Mouse (Mus musculus) olfactory bulb, adult 2 months (tissue): ENCODE measurements at regions not wholly inside any gene's neighbourhood (a gene's known extent, or its start where the extent isn't known, plus 50 kb on each side); places are given as distances from the start of the nearest gene placed in this dataset.

Experiments
- CTCF ChIP-seq: fragments of 200-500 bp; IDR thresholded peaks from 2 replicates; pipeline ENCODE4 v1.5.1; 2012; ENCODE audit warnings: low read depth, mild to moderate bottlenecking, low read length, moderate library complexity; ENCODE audit not compliant: insufficient read depth
- POLR2A ChIP-seq: fragments of 200-500 bp; IDR thresholded peaks from 2 replicates; pipeline ENCODE4 v1.6.1; 2012; ENCODE audit warnings: mild to moderate bottlenecking, low read depth, low read length, moderate library complexity; ENCODE audit not compliant: insufficient read depth

DNA sequence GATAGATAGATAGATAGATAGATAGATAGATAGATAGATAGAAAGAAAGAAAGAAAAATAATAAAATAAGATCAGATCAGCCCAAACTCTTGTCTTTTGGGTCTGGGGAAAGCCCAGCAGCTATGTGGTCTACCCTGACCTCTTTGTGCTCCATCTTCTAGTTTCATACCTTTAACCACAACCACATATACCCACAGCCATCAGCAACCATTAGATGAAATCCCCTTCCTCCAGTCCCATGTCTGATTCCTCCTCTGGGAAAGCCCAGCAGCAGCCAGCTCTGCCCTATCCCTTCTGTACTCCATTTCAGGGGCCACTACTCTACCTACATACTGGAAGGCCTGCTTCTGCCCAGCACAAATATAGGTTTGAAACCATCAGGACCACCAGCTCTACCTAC is 69.0 kb upstream of the C1qtnf7 start:
- no peak for TF ChIP-seq CTCF
- TF ChIP-seq POLR2A, result no peak
